Mouse (Mus musculus) intestine, embryonic 14.5 days (tissue): ENCODE measurements at regions not wholly inside any gene's neighbourhood (a gene's known extent, or its start where the extent isn't known, plus 50 kb on each side); places are given as distances from the start of the nearest gene placed in this dataset.

Experiments
- ATAC-seq: fragments of 200-750 bp; cut with Nextera tagmentation; replicated peaks from 2 replicates; pipeline ENCODE4 v1.8.0; 2017; ENCODE audit warnings: low read depth, moderate number of reproducible peaks, moderate TSS enrichment, moderate library complexity; ENCODE audit not compliant: low FRiP score, low TSS enrichment
- DNase-seq: peaks from one replicate; pipeline ENCODE4 v3.0.0-alpha.2; 2018; ENCODE audit warnings: low spot score
- H3K27ac ChIP-seq: fragments of 300-500 bp; sonication (generic); 2 replicates; pipeline ENCODE4 v1.5.1; 2014; ENCODE audit warnings: low read depth, mild to moderate bottlenecking, control low read depth
- H3K27me3 ChIP-seq: fragments of 300-500 bp; sonication (generic); replicated peaks from 2 replicates; pipeline ENCODE4 v1.6.1; 2014; ENCODE audit warnings: low read length, control low read depth; ENCODE audit not compliant: control insufficient read depth, insufficient read depth
- H3K36me3 ChIP-seq: fragments of 300-500 bp; sonication (generic); 2 replicates; pipeline ENCODE4 v1.6.1; 2014; ENCODE audit warnings: low read length, control low read depth; ENCODE audit not compliant: control insufficient read depth, insufficient read depth
- H3K4me1 ChIP-seq: fragments of 300-500 bp; sonication (generic); replicated peaks from 2 replicates; pipeline ENCODE4 v1.6.1; 2014; ENCODE audit warnings: low read length, control low read depth, mixed read lengths; ENCODE audit not compliant: control insufficient read depth, insufficient read depth
- H3K4me2 ChIP-seq: fragments of 300-500 bp; sonication (generic); 2 replicates; pipeline ENCODE4 v1.6.1; 2014; ENCODE audit warnings: low read length
- H3K4me3 ChIP-seq: fragments of 300-500 bp; sonication (generic); 2 replicates; pipeline ENCODE4 v1.5.1; 2014; ENCODE audit warnings: low read depth, low read length, control low read depth, mixed read lengths
- H3K9ac ChIP-seq: fragments of 300-500 bp; sonication (generic); 2 replicates; pipeline ENCODE4 v1.6.1; 2014; ENCODE audit warnings: mild to moderate bottlenecking, low read length
- H3K9me3 ChIP-seq: fragments of 300-500 bp; sonication (generic); 2 replicates; pipeline ENCODE4 v1.6.1; 2016; ENCODE audit warnings: low read length, control low read depth; ENCODE audit not compliant: control insufficient read depth
- whole genome bisulfite sequencing: fragments of 180-500 bp; shearing (Covaris S2); extraction: QIAGEN DNeasy Blood & Tissue Kit; methylation state at CpG from one replicate; pipeline ENCODE4 v1.1.7; 2014; 5-methylcytosine and 5-hydroxymethylcytosine counted together

GRCm38 (mm10) chr5:26451306-26451705 lies 193.8 kb downstream of the Gm7361 start:
- no peak for DNase-seq
- Histone ChIP-seq H3K4me3 (no peak overlapping the region), H3K27ac (no peak overlapping the region), H3K27me3 (no peaks in the 10 kb centered on the region), H3K4me1 (no peaks in the 10 kb centered on the region), H3K9me3 (no peaks in the 10 kb centered on the region), H3K9ac (no peak overlapping the region), H3K4me2 (no peak overlapping the region), H3K36me3 (no peaks in the 10 kb centered on the region)
- 76% methylated on average over 1 of the region's 1 CpGs for WGBS
- no peak for ATAC-seq

- no peaks in the 10 kb centered on the region for H3K9me3 ChIP-seq
- no peak overlapping the region for H3K27ac ChIP-seq
- ATAC-seq = no peak; the same call in 1 of the 2 replicates
- DNase-seq = no peak
- no peak overlapping the region for H3K4me3 ChIP-seq
- no peaks in the 10 kb centered on the region for H3K36me3 ChIP-seq
- no peaks in the 10 kb centered on the region for H3K4me1 ChIP-seq
- H3K4me2 ChIP-seq = no peak overlapping the region
- whole genome bisulfite sequencing = 59% methylated on average over 4 of the region's 4 CpGs
- H3K9ac ChIP-seq = no peak overlapping the region
- H3K27me3 ChIP-seq = no peaks in the 10 kb centered on the region
Observed at GRCm38 (mm10) chr5:26457627-26458026, 200.1 kb downstream of the Gm7361 start.

GRCm38 (mm10) chr5:26466666-26467065 lies 209.2 kb downstream of the Gm7361 start:
- ATAC-seq (no peak), DNase-seq (no peak)
- no peaks in the 10 kb centered on the region for H3K27me3 ChIP-seq
- no peaks in the 10 kb centered on the region for H3K36me3 ChIP-seq
- no peak overlapping the region for H3K27ac ChIP-seq
- 26% methylated on average over 1 of the region's 1 CpGs for WGBS
- no peaks in the 10 kb centered on the region for H3K4me1 ChIP-seq
- no peak overlapping the region for H3K4me3 ChIP-seq
- no peak overlapping the region for H3K4me2 ChIP-seq
- H3K9ac ChIP-seq = no peak overlapping the region
- no peaks in the 10 kb centered on the region for H3K9me3 ChIP-seq

- ATAC-seq (no peak), DNase-seq (no peak)
- Histone ChIP-seq H3K27me3 (no peaks in the 10 kb centered on the region), H3K4me2 (no peak overlapping the region), H3K4me1 (no peaks in the 10 kb centered on the region), H3K9ac (no peak overlapping the region), H3K27ac (no peak overlapping the region), H3K9me3 (no peaks in the 10 kb centered on the region), H3K4me3 (no peak overlapping the region), H3K36me3 (no peaks in the 10 kb centered on the region)
- 83% methylated on average over 2 of the region's 2 CpGs for WGBS
Observed at GRCm38 (mm10) chr5:26485726-26486125, 228.2 kb downstream of the Gm7361 start.

- Histone ChIP-seq H3K4me3 (no peak overlapping the region), H3K4me1 (no peaks in the 10 kb centered on the region), H3K27ac (no peak overlapping the region), H3K36me3 (no peaks in the 10 kb centered on the region), H3K9ac (no peak overlapping the region), H3K27me3 (no peaks in the 10 kb centered on the region), H3K9me3 (no peaks in the 10 kb centered on the region), H3K4me2 (no peak overlapping the region)
- WGBS = 82% methylated on average over 2 of the region's 2 CpGs
- no peak for DNase-seq
- no peak for ATAC-seq
Observed at GRCm38 (mm10) chr5:26494003-26494402, 236.5 kb downstream of the Gm7361 start.

GRCm38 (mm10) chr5:26497641-26498430 lies 240.3 kb downstream of the Gm7361 start:
- no peak overlapping the region for H3K9ac ChIP-seq
- ATAC-seq (no peak), DNase-seq (no peak)
- H3K4me2 ChIP-seq = no peak overlapping the region
- no peak overlapping the region for H3K27ac ChIP-seq
- whole genome bisulfite sequencing = 66% methylated on average over 2 of the region's 2 CpGs
- no peaks in the 10 kb centered on the region for H3K27me3 ChIP-seq
- H3K9me3 ChIP-seq = no peaks in the 10 kb centered on the region
- H3K4me1 ChIP-seq = no peaks in the 10 kb centered on the region
- H3K4me3 ChIP-seq = no peak overlapping the region
- H3K36me3 ChIP-seq = no peaks in the 10 kb centered on the region

GRCm38 (mm10) chr5:26509525-26510168 lies 252.2 kb downstream of the Gm7361 start:
- Histone ChIP-seq H3K4me2 (no peak overlapping the region), H3K9ac (no peak overlapping the region), H3K27ac (no peak overlapping the region), H3K36me3 (no peaks in the 10 kb centered on the region), H3K4me1 (no peaks in the 10 kb centered on the region), H3K27me3 (no peaks in the 10 kb centered on the region), H3K4me3 (no peak overlapping the region), H3K9me3 (no peaks in the 10 kb centered on the region)
- DNase-seq (no peak), ATAC-seq (no peak)
- 55% methylated on average over 1 of the region's 1 CpGs for WGBS

- DNase-seq (no peak), ATAC-seq (no peak)
- H3K27ac ChIP-seq = no peak overlapping the region
- 57% methylated on average over 5 of the region's 5 CpGs for WGBS
- no peak overlapping the region for H3K4me2 ChIP-seq
- no peaks in the 10 kb centered on the region for H3K4me1 ChIP-seq
- H3K9ac ChIP-seq = no peak overlapping the region
- H3K4me3 ChIP-seq = no peak overlapping the region
- H3K27me3 ChIP-seq = no peaks in the 10 kb centered on the region
- no peaks in the 10 kb centered on the region for H3K9me3 ChIP-seq
- no peaks in the 10 kb centered on the region for H3K36me3 ChIP-seq
Observed at GRCm38 (mm10) chr5:26513039-26513955, 255.8 kb downstream of the Gm7361 start.
